Mouse (Mus musculus): ENCODE results near the gene Pltp. TPM values are rescaled to one million over a fixed set of nuclear protein-coding genes. Genes with fewer than 3 reads are reported as not detected.

Pltp gene
- 10 to 100 TPM; 19.9 to 22.8 TPM for total RNA-seq (2021)
- long read RNA-seq, experiment 1, transcript Pltp-201 (16 exons, 1,809 nt), result major isoform, 13 of 19 reads
- long read RNA-seq, experiment 1, partial matches to known transcripts, result 3 of 19 reads
- long read RNA-seq, experiment 1, other reads (novel, unspliced or antisense), result 2 of 19 reads
- long read RNA-seq, experiment 2, transcript Pltp-201 (16 exons, 1,809 nt), result major isoform, 21 of 25 reads
- long read RNA-seq, experiment 2, partial matches to known transcripts, result 4 of 25 reads
- long read RNA-seq, experiment 2, other reads (novel, unspliced or antisense), result 0 of 25 reads

DNA sequence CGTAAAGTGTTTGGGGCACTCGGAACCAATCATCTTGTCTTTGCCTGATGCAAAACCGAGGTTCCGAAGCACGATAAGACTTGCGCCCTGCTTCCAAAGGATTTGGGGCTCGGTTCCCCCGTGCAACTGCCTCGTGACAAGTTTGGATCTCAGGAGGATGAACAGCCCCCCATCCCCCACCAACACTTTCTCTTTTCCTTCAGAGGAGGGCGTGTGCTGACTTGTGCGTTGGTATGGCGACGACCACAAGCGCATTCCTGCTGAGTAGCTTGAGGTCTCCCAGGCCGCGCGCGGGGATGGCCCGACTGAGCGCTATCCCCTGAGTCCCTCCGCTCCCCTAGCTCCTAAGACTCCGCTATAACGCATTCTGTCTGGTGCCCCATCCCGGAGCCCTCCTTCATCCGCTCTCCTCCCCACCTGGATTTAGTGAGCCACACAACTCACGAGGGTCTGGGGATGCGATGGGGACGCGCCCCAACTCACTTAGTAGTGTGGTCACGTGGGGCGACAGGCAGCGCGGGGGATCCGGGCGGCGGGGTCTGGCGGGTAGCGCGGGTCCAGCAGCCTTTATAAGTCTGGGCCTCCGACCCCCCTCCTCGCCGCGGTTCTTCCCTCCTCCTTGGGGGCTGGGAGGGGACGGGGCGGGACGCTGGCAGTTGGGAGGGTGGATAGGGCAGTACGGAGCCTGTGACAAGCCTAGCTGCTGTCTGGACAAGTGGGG, at the start of gene Pltp:
TSS of gene Pltp (minus strand) at position 611 of the 721 bp plus-strand sequence.
- intact Hi-C loops (cut with DNase I; ENCODE audit: low total_unique reads), result no loop called here

GRCm38 (mm10) chr2:164906071-164906470, 48.6 kb upstream of the Pltp start:
- intact Hi-C loops (cut with DNase I; ENCODE audit: low total_unique reads), result no loop called here
- no peak for DNase-seq

More for the DNA sequence above, at the start of gene Pltp:
- peak; percentile 45 for DNase-seq

DNA sequence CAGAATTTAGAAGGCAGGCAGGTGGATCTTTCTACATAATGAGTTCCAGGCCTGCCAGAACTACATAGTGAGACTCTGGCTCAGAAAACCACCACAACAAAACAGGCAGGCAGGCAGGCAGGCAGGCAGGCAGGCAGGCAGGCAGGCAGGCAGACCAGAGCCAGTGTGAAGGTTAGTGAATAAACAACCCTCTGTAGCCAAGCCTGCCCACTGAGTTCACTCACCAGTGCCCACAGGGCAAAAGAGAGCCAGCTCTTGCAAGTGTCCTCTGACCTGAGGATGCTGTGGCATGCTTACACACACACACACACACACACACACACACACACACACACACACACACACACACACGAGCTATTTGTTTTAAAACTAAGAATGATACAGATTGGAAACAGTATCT, 46.0 kb upstream of the Pltp start:
- intact Hi-C loops (cut with DNase I; ENCODE audit: low total_unique reads), result no loop called here
- DNase-seq, result no peak

DNA sequence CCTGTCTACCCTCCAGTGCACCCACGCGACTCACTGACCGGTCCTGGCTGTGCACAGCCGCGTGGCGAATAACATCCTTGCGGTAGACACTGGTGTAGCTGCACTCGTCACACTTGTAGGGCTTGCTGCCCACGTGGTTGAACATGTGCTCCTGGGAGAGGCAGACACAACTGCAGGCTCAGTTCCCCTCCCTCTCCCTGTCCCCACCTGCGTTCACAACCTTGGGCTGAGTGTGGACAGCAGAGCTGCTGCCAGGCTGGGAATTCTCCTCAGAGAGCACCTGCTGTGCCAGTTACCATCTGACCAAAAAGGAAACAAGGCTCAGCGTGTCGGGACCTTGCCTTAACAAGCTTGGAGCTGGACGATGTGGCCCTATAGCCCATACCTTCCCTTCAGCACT, 43.9 kb upstream of the Pltp start:
- DNase-seq, result no peak
- intact Hi-C loops (cut with DNase I; ENCODE audit: low total_unique reads), result no loop called here

DNA sequence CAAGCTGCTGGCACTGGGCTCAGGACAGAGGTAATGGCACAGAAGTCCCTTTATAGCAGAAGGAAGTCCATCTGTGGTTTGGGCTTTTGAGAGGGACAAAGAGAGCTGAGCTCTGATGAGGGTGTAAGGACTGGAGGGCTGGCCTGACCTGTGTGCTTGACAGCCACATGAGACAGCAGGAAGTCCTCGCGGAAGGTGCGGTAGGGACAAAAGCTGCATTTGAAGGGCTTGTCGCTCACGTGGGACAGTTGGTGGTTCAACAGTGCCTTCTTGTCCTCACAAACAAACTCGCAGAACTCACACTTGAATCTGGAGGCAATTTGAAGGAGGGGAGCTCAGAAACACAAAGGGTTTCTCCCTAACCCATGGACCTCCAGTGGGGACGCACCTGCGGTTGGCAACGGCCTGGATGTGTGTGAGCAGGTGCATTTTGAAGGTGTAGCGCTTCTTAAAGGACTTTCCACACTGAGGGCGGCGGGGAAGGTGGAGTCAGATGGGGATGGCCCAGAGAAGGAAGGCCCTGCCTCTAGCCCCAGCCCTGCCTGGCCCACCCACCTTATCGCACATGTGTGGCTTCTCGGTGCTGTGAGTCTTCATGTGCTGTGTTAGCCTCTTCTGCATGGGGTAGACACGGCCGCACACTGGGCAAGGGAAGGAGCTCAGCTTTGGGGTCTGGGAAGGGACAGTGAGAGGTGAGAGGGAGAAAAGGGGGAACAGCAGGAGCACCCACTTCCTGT, 42.4 kb upstream of the Pltp start:
- intact Hi-C loops (cut with DNase I; ENCODE audit: low total_unique reads), result loop anchor here (10.0 kb wide), 1 partner anchor 65 kb away; the partner anchor contains the start of genes Ctsa and Neurl2
- DNase-seq, result no peak

- intact Hi-C loops (cut with DNase I; ENCODE audit: low total_unique reads), result loop anchor here (10.0 kb wide), 1 partner anchor 64 kb away; the partner anchor contains the start of genes Ctsa and Neurl2
- DNase-seq, result no peak
Observed at GRCm38 (mm10) chr2:164899034-164899433, 41.5 kb upstream of the Pltp start.

- no peak for DNase-seq
- intact Hi-C loops (cut with DNase I; ENCODE audit: low total_unique reads), result loop anchor here (10.0 kb wide), 1 partner anchor 63 kb away; the partner anchor contains the start of genes Ctsa and Neurl2
Observed at GRCm38 (mm10) chr2:164898008-164898407, 40.5 kb upstream of the Pltp start.

DNA sequence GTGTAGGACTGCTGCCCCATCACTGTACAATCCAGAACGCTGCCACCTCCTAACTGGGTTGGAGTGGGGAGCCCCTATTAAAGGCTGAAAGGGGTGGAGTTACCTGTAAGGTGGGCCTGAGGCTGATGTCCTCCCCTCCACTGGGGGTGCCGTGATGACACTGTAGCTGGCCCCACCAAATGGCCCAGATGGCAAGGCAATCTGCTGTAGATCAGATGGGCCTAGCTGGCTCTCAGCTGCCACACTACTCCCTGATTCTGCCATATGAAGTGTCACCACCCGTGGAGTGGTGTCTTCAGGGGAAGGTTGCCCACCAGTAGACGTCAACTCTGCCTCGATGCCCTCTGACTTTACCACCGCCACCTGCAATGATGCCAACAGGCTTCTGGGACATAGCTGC, 38.4 kb upstream of the Pltp start:
- intact Hi-C loops (cut with DNase I; ENCODE audit: low total_unique reads), result loop anchor here (10.0 kb wide), 1 partner anchor 61 kb away; the partner anchor contains the start of genes Ctsa and Neurl2
- DNase-seq, result no peak

DNA sequence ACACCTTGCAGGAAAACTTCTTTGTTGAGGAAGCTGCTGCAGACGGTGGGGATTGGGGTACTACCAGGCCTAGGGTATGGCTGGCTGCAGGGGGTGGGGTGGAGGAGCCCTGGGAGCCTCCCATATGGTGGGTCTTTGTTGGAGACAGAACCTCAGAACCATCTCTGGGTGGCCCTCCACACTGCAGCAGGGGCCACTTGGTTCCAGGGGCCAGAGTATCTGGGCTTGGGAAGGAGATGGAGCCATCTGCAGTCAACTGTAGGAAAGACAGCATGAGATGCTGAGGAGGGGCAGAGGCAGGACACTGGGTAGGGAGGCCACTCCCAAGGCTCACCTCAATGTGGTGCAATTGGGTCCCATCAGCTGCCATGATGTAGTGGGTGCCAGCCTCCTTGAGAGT, 37.1 kb upstream of the Pltp start:
- DNase-seq, result no peak
- intact Hi-C loops (cut with DNase I; ENCODE audit: low total_unique reads), result loop anchor here (10.0 kb wide), 1 partner anchor 60 kb away; the partner anchor contains the start of genes Ctsa and Neurl2

DNA sequence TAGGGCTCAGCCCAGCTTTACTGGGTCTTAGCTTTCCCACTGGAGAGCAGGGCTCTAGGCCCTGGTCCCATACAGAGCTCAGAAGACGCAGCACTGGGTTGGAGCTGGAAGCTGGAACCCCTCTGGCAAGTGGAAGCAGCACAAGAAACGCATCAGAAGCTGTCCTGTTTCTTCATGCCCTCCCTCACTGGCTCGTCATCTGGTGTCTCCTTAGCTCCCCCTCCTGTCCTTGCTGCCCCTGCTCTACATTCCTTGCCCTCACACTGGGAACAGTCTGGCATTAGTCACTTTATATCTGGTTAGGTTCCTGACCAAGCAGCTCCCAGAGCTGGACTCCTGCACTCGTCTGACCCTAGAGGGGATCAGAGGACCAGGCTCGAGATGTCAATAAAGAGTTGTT, 36.5 kb upstream of the Pltp start:
- intact Hi-C loops (cut with DNase I; ENCODE audit: low total_unique reads), result loop anchor here (10.0 kb wide), 1 partner anchor 59 kb away; the partner anchor contains the start of genes Ctsa and Neurl2
- DNase-seq, result no peak

DNA sequence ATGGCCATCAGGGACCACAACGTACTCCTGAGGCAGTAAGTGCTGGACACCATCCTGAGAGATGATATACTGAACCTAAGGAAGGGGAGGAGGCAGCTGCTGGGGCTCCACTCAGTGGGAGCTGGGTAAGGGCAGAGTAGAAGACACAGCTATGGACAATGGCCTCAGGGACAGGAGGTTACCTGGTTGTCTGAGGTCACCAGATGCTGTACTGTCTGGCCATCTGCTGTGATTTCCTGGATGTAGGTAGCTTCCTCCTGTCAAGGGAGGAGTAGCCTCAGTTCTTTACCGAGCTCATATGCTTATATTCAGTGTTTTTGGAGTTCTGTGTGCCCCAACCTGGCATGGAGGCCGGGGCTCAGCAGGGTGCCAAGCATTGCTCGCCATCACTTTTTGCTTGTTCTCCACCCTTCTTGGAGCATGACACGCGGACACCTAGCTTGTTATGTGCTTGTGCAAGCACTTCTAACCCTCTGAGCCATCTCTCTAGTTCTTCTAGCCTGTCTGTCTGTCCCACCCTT, 35.2 kb upstream of the Pltp start:
- intact Hi-C loops (cut with DNase I; ENCODE audit: low total_unique reads), result loop anchor here (10.0 kb wide), 1 partner anchor 58 kb away; the partner anchor contains the start of genes Ctsa and Neurl2

DNA sequence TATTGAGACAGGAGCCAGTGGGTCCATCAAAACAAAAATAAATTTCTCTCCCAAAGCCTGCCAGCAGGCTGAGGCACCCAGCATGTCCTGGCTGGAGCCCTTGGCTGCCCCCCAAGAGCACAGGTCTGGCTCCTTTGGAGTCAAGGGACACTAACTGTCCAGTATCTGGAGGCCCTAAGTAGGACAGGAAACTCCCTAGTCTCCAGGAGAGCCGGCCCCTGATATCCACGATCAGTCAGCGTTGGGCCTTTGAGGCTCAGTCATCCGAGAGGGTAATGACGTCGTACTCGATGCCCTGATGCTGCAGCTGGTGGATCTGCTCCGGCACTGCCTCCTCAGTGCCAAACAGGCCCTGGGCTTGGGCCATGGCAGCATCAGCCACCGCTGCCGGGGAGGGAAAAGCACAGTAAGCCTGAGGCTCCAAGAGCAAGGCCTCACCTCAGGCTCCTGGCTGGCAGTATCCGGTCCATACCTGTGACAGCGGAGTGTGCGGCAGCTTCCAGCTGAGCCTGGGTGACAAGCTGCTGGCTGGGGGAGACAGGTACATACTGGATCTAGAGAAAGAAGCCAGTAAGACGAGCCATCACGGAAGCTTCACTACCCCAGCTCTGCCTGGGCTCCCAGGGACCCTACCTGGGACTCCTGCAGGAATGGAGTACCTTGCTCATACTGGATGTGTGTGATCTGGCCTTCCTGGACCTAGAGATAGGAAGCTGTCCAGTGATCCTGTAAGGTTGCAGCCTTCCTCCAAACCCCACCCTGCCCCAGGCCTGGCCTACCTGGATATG, 34.6 kb upstream of the Pltp start:
- intact Hi-C loops (cut with DNase I; ENCODE audit: low total_unique reads), result loop anchor here (10.0 kb wide), 1 partner anchor 57 kb away; the partner anchor contains the start of genes Ctsa and Neurl2
- peak; percentile 66 for DNase-seq

More for the DNA sequence above, 35.2 kb upstream of the Pltp start:
- DNase-seq, result no peak

- intact Hi-C loops (cut with DNase I; ENCODE audit: low total_unique reads), result loop anchor here (10.0 kb wide), 1 partner anchor 56 kb away; the partner anchor contains the start of genes Ctsa and Neurl2
- no peak for DNase-seq
Observed at GRCm38 (mm10) chr2:164891056-164891834, 33.7 kb upstream of the Pltp start.

DNA sequence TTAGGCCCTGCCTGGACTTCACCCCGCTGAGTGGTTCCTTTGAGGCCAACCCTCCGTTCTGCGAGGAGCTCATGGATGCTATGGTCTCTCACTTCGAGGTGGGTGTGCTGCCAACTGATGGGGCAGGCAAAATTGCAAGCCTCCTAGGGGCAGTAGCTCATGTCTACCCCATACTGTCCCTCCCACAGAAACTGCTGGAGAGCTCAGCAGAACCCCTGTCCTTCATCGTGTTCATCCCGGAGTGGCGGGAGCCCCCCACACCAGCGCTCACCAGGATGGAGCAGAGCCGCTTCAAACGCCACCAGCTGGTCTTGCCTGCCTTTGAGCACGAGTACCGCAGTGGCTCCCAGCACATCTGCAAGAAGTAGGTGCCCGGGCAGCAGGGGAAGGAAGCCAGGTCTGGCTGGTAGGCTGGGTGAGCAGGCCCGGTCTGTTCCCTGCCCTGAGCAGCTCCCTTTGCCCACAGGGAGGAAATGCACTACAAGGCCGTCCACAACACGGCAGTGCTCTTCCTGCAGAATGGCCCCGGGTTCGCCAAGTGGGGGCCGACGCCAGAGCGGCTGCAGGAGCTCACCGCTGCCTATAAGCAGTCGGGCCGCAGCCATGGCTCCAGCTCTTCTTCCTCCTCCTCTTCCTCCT, 33.0 kb upstream of the Pltp start:
- intact Hi-C loops (cut with DNase I; ENCODE audit: low total_unique reads), result loop anchor here (10.0 kb wide), 1 partner anchor 56 kb away; the partner anchor contains the start of genes Ctsa and Neurl2
- DNase-seq, result no peak

DNA sequence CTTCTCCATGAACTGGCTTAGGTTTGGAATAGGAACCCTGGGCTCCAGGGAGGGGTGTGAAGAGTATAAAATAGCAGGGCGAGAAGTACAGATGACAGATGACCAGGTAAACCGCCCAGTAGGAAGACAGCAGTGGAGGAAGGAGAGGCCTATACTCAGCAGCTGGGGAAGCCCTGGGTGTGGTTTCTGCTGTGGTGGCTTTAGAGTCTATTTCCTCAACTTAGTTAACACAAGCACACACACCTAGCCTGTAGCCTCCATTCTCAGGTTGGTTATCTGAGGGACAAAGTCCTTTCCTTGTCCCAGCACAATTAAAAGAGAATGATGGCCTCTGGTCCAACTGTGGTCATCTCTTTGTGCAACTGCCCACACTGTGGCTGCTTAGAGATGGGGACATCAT, 32.4 kb upstream of the Pltp start:
- intact Hi-C loops (cut with DNase I; ENCODE audit: low total_unique reads), result loop anchor here (10.0 kb wide), 1 partner anchor 55 kb away; the partner anchor contains the start of genes Ctsa and Neurl2
- no peak for DNase-seq

DNA sequence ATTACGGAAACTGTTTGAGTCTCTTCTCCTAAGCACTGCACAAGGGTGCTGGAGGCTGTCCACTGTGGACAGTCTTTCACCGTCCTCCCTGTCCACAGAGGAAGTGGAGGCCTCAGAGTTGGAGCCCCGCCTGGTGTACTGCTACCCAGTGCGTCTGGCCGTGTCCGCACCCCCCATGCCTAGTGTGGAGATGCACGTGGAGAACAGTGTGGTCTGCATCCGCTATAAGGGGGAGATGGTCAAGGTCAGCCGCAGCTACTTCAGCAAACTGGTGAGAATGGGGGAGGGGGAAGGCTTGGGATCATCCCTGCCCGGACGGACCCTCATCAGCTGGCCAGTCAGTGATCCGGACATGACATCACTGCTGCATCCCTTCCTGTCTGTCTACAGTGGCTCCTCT, 31.5 kb upstream of the Pltp start:
- DNase-seq, result no peak
- intact Hi-C loops (cut with DNase I; ENCODE audit: low total_unique reads), result no loop called here

DNA sequence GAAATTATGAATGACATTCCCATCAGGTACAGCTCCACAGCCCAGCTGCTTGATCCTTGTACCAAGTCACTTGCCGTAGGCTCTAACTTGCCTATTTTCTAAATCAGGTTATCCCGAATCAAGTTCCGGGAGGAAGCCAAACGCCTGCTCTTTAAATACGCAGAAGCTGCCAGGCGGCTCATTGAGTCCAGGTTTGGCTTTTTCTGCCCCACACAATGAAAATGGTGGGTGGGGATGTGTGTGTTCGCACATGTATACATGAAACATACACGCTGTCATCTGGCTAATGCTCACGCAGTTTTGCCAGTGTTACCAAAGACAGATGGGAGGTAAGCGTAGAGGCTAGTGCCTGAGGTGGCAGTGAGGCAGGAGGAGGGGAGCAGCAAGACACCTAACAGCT, 29.1 kb upstream of the Pltp start:
- intact Hi-C loops (cut with DNase I; ENCODE audit: low total_unique reads), result no loop called here
- DNase-seq, result no peak

Measured in gastrocnemius, postnatal 14 days (tissue).